Mouse (Mus musculus): ENCODE measurements around the gene Apof.

The Apof gene

GRCm38 (mm10) chr10:128268371-128268770 is at the start of gene Apof:
Gene Apof, plus strand, starts transcription at chr10:128268671.
- no peak for DNase-seq

GRCm38 (mm10) chr10:128221533-128222286 is 46.8 kb upstream of the Apof start:
- DNase-seq = no peak

GRCm38 (mm10) chr10:128225064-128225463 is 43.4 kb upstream of the Apof start:
- DNase-seq = no peak

GRCm38 (mm10) chr10:128225538-128225937 is 42.9 kb upstream of the Apof start, which contains the start of gene Mip:
Gene Mip, plus strand, starts transcription at chr10:128225838.
- DNase-seq = no peak

- DNase-seq = no peak
These were observed 40.9 kb upstream of the Apof start for GRCm38 (mm10) chr10:128227592-128227991.

GRCm38 (mm10) chr10:128228009-128228408 is 40.5 kb upstream of the Apof start:
- no peak for DNase-seq

- no peak for DNase-seq
These were observed 37.9 kb upstream of the Apof start for GRCm38 (mm10) chr10:128230582-128230981.

- DNase-seq = no peak
These were observed 37.3 kb upstream of the Apof start for GRCm38 (mm10) chr10:128231146-128231545.

- peak; percentile 92 for DNase-seq
These were observed 36.6 kb upstream of the Apof start, which contains the start of gene Timeless for GRCm38 (mm10) chr10:128231697-128232419. Gene Timeless, plus strand, starts transcription at chr10:128232065.

- DNase-seq = peak; percentile 69
These were observed 36.0 kb upstream of the Apof start for GRCm38 (mm10) chr10:128232420-128232985.

- DNase-seq = no peak
These were observed 32.1 kb upstream of the Apof start for GRCm38 (mm10) chr10:128236321-128236720.

GRCm38 (mm10) chr10:128237807-128238480 is 30.5 kb upstream of the Apof start:
- DNase-seq = peak; percentile 34

GRCm38 (mm10) chr10:128239140-128239539 is 29.3 kb upstream of the Apof start:
- no peak for DNase-seq

GRCm38 (mm10) chr10:128240131-128240530 is 28.3 kb upstream of the Apof start:
- no peak for DNase-seq

GRCm38 (mm10) chr10:128243252-128243651 is 25.2 kb upstream of the Apof start:
- DNase-seq = no peak

GRCm38 (mm10) chr10:128244121-128244520 is 24.4 kb upstream of the Apof start:
- no peak for DNase-seq

GRCm38 (mm10) chr10:128247020-128247732 is 21.3 kb upstream of the Apof start:
- peak; percentile 75 for DNase-seq

- DNase-seq = no peak
These were observed 17.9 kb upstream of the Apof start for GRCm38 (mm10) chr10:128250565-128250964.

GRCm38 (mm10) chr10:128253677-128254255 is 14.7 kb upstream of the Apof start, which contains the start of gene Apon:
Gene Apon, plus strand, starts transcription at chr10:128254096.
- DNase-seq = no peak

GRCm38 (mm10) chr10:128255925-128256324 is 12.5 kb upstream of the Apof start:
- no peak for DNase-seq

- DNase-seq = no peak
These were observed 12.1 kb upstream of the Apof start for GRCm38 (mm10) chr10:128256328-128256727.

- no peak for DNase-seq
These were observed 9.5 kb upstream of the Apof start for GRCm38 (mm10) chr10:128258953-128259352.

Measured in kidney, postnatal 10 days (tissue).